ENCODE assay signal across 8 mouse cellular contexts in genomic region chr4:136149045-136149379, GRCm38 (mm10). TPM values are rescaled to one million over a fixed set of nuclear protein-coding genes. Genes with fewer than 3 reads are reported as not detected.
DNase-seq lines count a peak whose midpoint lies in the region; ATAC-seq and TF ChIP-seq lines count a peak whose summit lies in the region.

No protein-coding gene starts in this region.

- intact Hi-C loops in heart, postnatal 14 days (cut with DNase I), result loop anchor here (1.0 kb wide), 1 partner anchor 79 kb away; no protein-coding TSS in a partner anchor

- WGBS in heart, postnatal 0 days, result 89% methylated on average over 2 of the region's 2 CpGs
- 76% methylated on average over 2 of the region's 2 CpGs for WGBS in midbrain, embryonic 10.5 days
- 83% methylated on average over 2 of the region's 2 CpGs for WGBS in midbrain, embryonic 16.5 days
- 83% methylated on average over 2 of the region's 2 CpGs for WGBS in embryonic facial prominence, embryonic 15.5 days
- 80% methylated on average over 2 of the region's 2 CpGs for WGBS in neural tube, embryonic 12.5 days

- no peak overlapping the region for H3K9ac ChIP-seq in heart, postnatal 0 days (replicated peaks; ENCODE audit: low read depth, low read length)
- no peak overlapping the region for H3K9ac ChIP-seq in midbrain, embryonic 16.5 days (ENCODE audit: low read depth, low read length)
- H3K9ac ChIP-seq in embryonic facial prominence, embryonic 15.5 days, result no peak overlapping the region
- H3K9ac ChIP-seq in neural tube, embryonic 12.5 days, result no peak overlapping the region

- no peaks in the 10 kb centered on the region for H3K4me1 ChIP-seq in heart, postnatal 0 days (ENCODE audit: control insufficient read depth, insufficient read depth)
- peaks cover 66% of the 10 kb centered on the region for H3K4me1 ChIP-seq in midbrain, embryonic 10.5 days
- H3K4me1 ChIP-seq in midbrain, embryonic 16.5 days (ENCODE audit: control insufficient read depth, insufficient read depth, low read length), result peaks cover 18% of the 10 kb centered on the region
- peaks cover 59% of the 10 kb centered on the region for H3K4me1 ChIP-seq in embryonic facial prominence, embryonic 15.5 days
- H3K4me1 ChIP-seq in neural tube, embryonic 12.5 days, result peaks cover 49% of the 10 kb centered on the region

- no peaks in the 10 kb centered on the region for H3K9me3 ChIP-seq in heart, postnatal 0 days (replicated peaks; ENCODE audit: control insufficient read depth, low read length)
- no peaks in the 10 kb centered on the region for H3K9me3 ChIP-seq in midbrain, embryonic 10.5 days (replicated peaks)
- H3K9me3 ChIP-seq in midbrain, embryonic 16.5 days (replicated peaks; ENCODE audit: control insufficient read depth, low read length, poor library complexity, severe bottlenecking), result no peaks in the 10 kb centered on the region
- H3K9me3 ChIP-seq in embryonic facial prominence, embryonic 15.5 days (replicated peaks), result no peaks in the 10 kb centered on the region
- no peaks in the 10 kb centered on the region for H3K9me3 ChIP-seq in neural tube, embryonic 12.5 days

- H3K27me3 ChIP-seq in heart, postnatal 0 days (ENCODE audit: control insufficient read depth, insufficient read depth, low read length), result no peaks in the 10 kb centered on the region
- peaks cover 10% of the 10 kb centered on the region; the same call in 1 of the 2 replicates for H3K27me3 ChIP-seq in midbrain, embryonic 10.5 days (ENCODE audit: low read depth, poor library complexity, severe bottlenecking)
- peaks cover 8% of the 10 kb centered on the region; the same call in 1 of the 2 replicates for H3K27me3 ChIP-seq in midbrain, embryonic 16.5 days (ENCODE audit: control insufficient read depth, insufficient read depth, low read depth, low read length)
- no peaks in the 10 kb centered on the region for H3K27me3 ChIP-seq in embryonic facial prominence, embryonic 15.5 days
- H3K27me3 ChIP-seq in neural tube, embryonic 12.5 days (replicated peaks), result 0 out of 2 replicates have a peak, but pooled peaks cover 7% of the 10 kb centered on the region

- H3K4me3 ChIP-seq in heart, postnatal 0 days (ENCODE audit: low read depth, low read length), result no peak overlapping the region
- H3K4me3 ChIP-seq in midbrain, embryonic 10.5 days, result peak overlapping the region; percentile 96; the same call in 1 of the 2 replicates
- H3K4me3 ChIP-seq in midbrain, embryonic 16.5 days (ENCODE audit: low read depth, low read length), result no peak overlapping the region
- H3K4me3 ChIP-seq in embryonic facial prominence, embryonic 15.5 days (replicated peaks), result no peak overlapping the region
- H3K4me3 ChIP-seq in neural tube, embryonic 12.5 days, result no peak overlapping the region

- H3K27ac ChIP-seq in heart, postnatal 0 days (ENCODE audit: low read depth), result peak overlapping the region; percentile 96
- peak overlapping the region; percentile 99 for H3K27ac ChIP-seq in midbrain, embryonic 10.5 days (replicated peaks)
- H3K27ac ChIP-seq in midbrain, embryonic 16.5 days (ENCODE audit: low read length), result no peak overlapping the region
- peak overlapping the region; percentile 98 for H3K27ac ChIP-seq in embryonic facial prominence, embryonic 15.5 days (replicated peaks)
- H3K27ac ChIP-seq in neural tube, embryonic 12.5 days, result no peak overlapping the region

- no peak for TF ChIP-seq CTCF in heart, postnatal 0 days (IDR thresholded peaks at IDR 0.05; ENCODE audit: low read depth)

- TF ChIP-seq EP300 in heart, postnatal 0 days (IDR thresholded peaks at IDR 0.05; ENCODE audit: low read depth), result no peak

- ATAC-seq in heart, postnatal 0 days (ENCODE audit: insufficient read depth, low read depth), result no peak
- no peak for ATAC-seq in midbrain, embryonic 16.5 days
- ATAC-seq in embryonic facial prominence, embryonic 15.5 days (ENCODE audit: insufficient number of reproducible peaks, low FRiP score, low TSS enrichment, low read depth), result no peak
- ATAC-seq in neural tube, embryonic 12.5 days (ENCODE audit: low FRiP score, low read depth), result no peak

- no peaks in the 10 kb centered on the region for H3K36me3 ChIP-seq in heart, postnatal 0 days (replicated peaks; ENCODE audit: control insufficient read depth, insufficient read depth, low read length)
- peaks cover 15% of the 10 kb centered on the region for H3K36me3 ChIP-seq in midbrain, embryonic 10.5 days
- H3K36me3 ChIP-seq in midbrain, embryonic 16.5 days (ENCODE audit: control insufficient read depth, insufficient read depth, low read length), result no peaks in the 10 kb centered on the region
- no peaks in the 10 kb centered on the region for H3K36me3 ChIP-seq in embryonic facial prominence, embryonic 15.5 days
- no peaks in the 10 kb centered on the region for H3K36me3 ChIP-seq in neural tube, embryonic 12.5 days

- H3K4me2 ChIP-seq in heart, postnatal 0 days (ENCODE audit: low read depth, low read length), result no peak overlapping the region
- H3K4me2 ChIP-seq in midbrain, embryonic 16.5 days (ENCODE audit: low read length), result no peak overlapping the region
- H3K4me2 ChIP-seq in embryonic facial prominence, embryonic 15.5 days (replicated peaks), result no peak overlapping the region
- H3K4me2 ChIP-seq in neural tube, embryonic 12.5 days (replicated peaks), result 0 out of 2 replicates have a peak overlapping the region, but pooled peaks have one; percentile 69

- no peak for DNase-seq in heart, postnatal 0 days (ENCODE audit: low spot score)
- DNase-seq in heart, postnatal 14 days, result no peak
- no peak for DNase-seq in midbrain, embryonic 10.5 days (ENCODE audit: low spot score)
- DNase-seq in right cerebral cortex, postnatal 14 days, result no peak
- DNase-seq in adrenal gland, adult 8-10 months, result no peak

RNA-seq across cellular contexts. Expression of gene Id3, which starts 5.7 kb away (rescaled TPM):
- total RNA-seq in heart, postnatal 0 days (2014; rRNA removed; ENCODE audit: low replicate concordance), result 238 and 259 TPM in 2 replicates
- 169 and 188 TPM in 2 replicates for polyA plus RNA-seq in heart, postnatal 0 days (2015; fragmentation: Nextera tagmentation; extraction: Ambion mirVana)
- total RNA-seq in heart, postnatal 14 days (2021), result 10 to 100 TPM; 85.4 to 93.7 TPM
- polyA plus RNA-seq in midbrain, embryonic 10.5 days (2016; fragmentation: Nextera tagmentation; extraction: Ambion mirVana), result 619 and 802 TPM in 2 replicates
- 110 and 114 TPM in 2 replicates for polyA plus RNA-seq in midbrain, embryonic 16.5 days (2015; fragmentation: Nextera tagmentation; extraction: Ambion mirVana)
- 432 and 441 TPM in 2 replicates for polyA plus RNA-seq in embryonic facial prominence, embryonic 15.5 days (2015; fragmentation: Nextera tagmentation; extraction: Ambion mirVana)
- 325 and 330 TPM in 2 replicates for polyA plus RNA-seq in neural tube, embryonic 12.5 days (2016; fragmentation: Nextera tagmentation; extraction: Ambion mirVana)
- total RNA-seq in adrenal gland, adult 8-10 months (2022), result 10 to 100 TPM; 58.3 to 76.8 (median 73.8) TPM

RNA-seq across cellular contexts. Expression of gene E2f2, which starts 23.2 kb away (rescaled TPM):
- total RNA-seq in heart, postnatal 0 days (2014; rRNA removed; ENCODE audit: low replicate concordance), result 6.4 and 6.9 TPM in 2 replicates
- polyA plus RNA-seq in heart, postnatal 0 days (2015; fragmentation: Nextera tagmentation; extraction: Ambion mirVana), result 2.4 and 2.6 TPM in 2 replicates
- 10 to 100 TPM in 1 of 2 experiments, 1 to 10 TPM in 1; 9.4 to 10.4 TPM for total RNA-seq in heart, postnatal 14 days (2021)
- 10.3 and 10.8 TPM in 2 replicates for polyA plus RNA-seq in midbrain, embryonic 10.5 days (2016; fragmentation: Nextera tagmentation; extraction: Ambion mirVana)
- 1.4 and 1.6 TPM in 2 replicates for polyA plus RNA-seq in midbrain, embryonic 16.5 days (2015; fragmentation: Nextera tagmentation; extraction: Ambion mirVana)
- polyA plus RNA-seq in embryonic facial prominence, embryonic 15.5 days (2015; fragmentation: Nextera tagmentation; extraction: Ambion mirVana), result 10.1 and 12.5 TPM in 2 replicates
- polyA plus RNA-seq in neural tube, embryonic 12.5 days (2016; fragmentation: Nextera tagmentation; extraction: Ambion mirVana), result 9.5 and 10.4 TPM in 2 replicates
- 1 to 10 TPM; 2.6 to 3.6 (median 2.7) TPM for total RNA-seq in adrenal gland, adult 8-10 months (2022)

RNA-seq across cellular contexts. Expression of gene Asap3, which starts 57.2 kb away (rescaled TPM):
- total RNA-seq in heart, postnatal 0 days (2014; rRNA removed; ENCODE audit: low replicate concordance), result 2.9 and 3.2 TPM in 2 replicates
- 1.7 and 2.0 TPM in 2 replicates for polyA plus RNA-seq in heart, postnatal 0 days (2015; fragmentation: Nextera tagmentation; extraction: Ambion mirVana)
- total RNA-seq in heart, postnatal 14 days (2021), result 10 to 100 TPM; 11.6 to 12.8 TPM
- polyA plus RNA-seq in midbrain, embryonic 10.5 days (2016; fragmentation: Nextera tagmentation; extraction: Ambion mirVana), result 6.0 and 7.1 TPM in 2 replicates
- polyA plus RNA-seq in midbrain, embryonic 16.5 days (2015; fragmentation: Nextera tagmentation; extraction: Ambion mirVana), result 4.5 and 5.1 TPM in 2 replicates
- polyA plus RNA-seq in embryonic facial prominence, embryonic 15.5 days (2015; fragmentation: Nextera tagmentation; extraction: Ambion mirVana), result 13.3 and 14.1 TPM in 2 replicates
- 10.4 and 11.4 TPM in 2 replicates for polyA plus RNA-seq in neural tube, embryonic 12.5 days (2016; fragmentation: Nextera tagmentation; extraction: Ambion mirVana)
- total RNA-seq in adrenal gland, adult 8-10 months (2022), result 1 to 10 TPM; 2.5 to 4.9 (median 3.6) TPM

Comparison
In these comparisons a context has a peak if more than half of its experiments do, and no peak if none do; other contexts are left out.
1. H3K27ac ChIP-seq: peak in heart, postnatal 0 days (single experiment), midbrain, embryonic 10.5 days (single experiment) and embryonic facial prominence, embryonic 15.5 days (single experiment); none in midbrain, embryonic 16.5 days (single experiment) and neural tube, embryonic 12.5 days (single experiment).